Mouse (Mus musculus) MEL (cell line): ENCODE data around the gene Hoxa5. TPM values are rescaled to one million over a fixed set of nuclear protein-coding genes. Genes with fewer than 3 reads are reported as not detected.

Source experiments
- DNase-seq: peaks from one replicate; pipeline ENCODE4 v3.0.0; 2011; ENCODE audit warnings: low read depth, low spot score
- H3K27ac ChIP-seq: 2 replicates; pipeline ENCODE4 v1.5.1; 2012; ENCODE audit warnings: low read depth, mild to moderate bottlenecking, control low read depth, low read length, moderate library complexity; ENCODE audit not compliant: control insufficient read depth
- H3K27me3 ChIP-seq, 2 experiments: fragments of 150-350 bp in 1 of 2; sonication (generic) in 1 of 2; 2 replicates each; pipeline ENCODE4 v1.6.1; 2012; ENCODE audit warnings: low read length in 2 of 2, mild to moderate bottlenecking in 2 of 2, improper control_type of control experiment in 1 of 2, moderate library complexity in 1 of 2; ENCODE audit not compliant: insufficient read depth in 2 of 2, control insufficient read depth in 1 of 2
- H3K36me3 ChIP-seq, 2 experiments: 2 replicates each; pipeline ENCODE4 v1.6.1; 2012 to 2014; ENCODE audit warnings: low read length in 2 of 2, improper control_type of control experiment in 1 of 2, inconsistent platforms in 1 of 2, mild to moderate bottlenecking in 1 of 2; ENCODE audit not compliant: insufficient read depth in 2 of 2, control insufficient read depth in 1 of 2
- H3K4me1 ChIP-seq, 2 experiments: fragments of 150-350 bp in 1 of 2; sonication (generic) in 1 of 2; 2 replicates each; pipeline ENCODE4 v1.6.1; 2012; ENCODE audit warnings: low read length in 2 of 2, improper control_type of control experiment in 1 of 2, mild to moderate bottlenecking in 1 of 2; ENCODE audit not compliant: insufficient read depth in 2 of 2, control insufficient read depth in 1 of 2
- H3K4me3 ChIP-seq, 2 experiments: fragments of 150-350 bp in 1 of 2; sonication (generic) in 1 of 2; 2 replicates each; pipeline ENCODE4 v1.5.1; 2012; ENCODE audit warnings: low read depth in 2 of 2, low read length in 2 of 2, mild to moderate bottlenecking in 2 of 2, moderate library complexity in 2 of 2, control low read depth in 1 of 2, improper control_type of control experiment in 1 of 2; ENCODE audit not compliant: control insufficient read depth in 1 of 2, insufficient read depth in 1 of 2
- H3K79me2 ChIP-seq: 2 replicates; pipeline ENCODE4 v1.6.1; 2012; ENCODE audit warnings: mild to moderate bottlenecking, low read length, moderate library complexity; ENCODE audit not compliant: control insufficient read depth, poor library complexity, insufficient read depth
- H3K9ac ChIP-seq: 2 replicates; pipeline ENCODE4 v1.6.1; 2012; ENCODE audit warnings: low read depth, mild to moderate bottlenecking, control low read depth, low read length, moderate library complexity; ENCODE audit not compliant: control insufficient read depth, poor library complexity, severe bottlenecking
- H3K9me3 ChIP-seq: fragments of 150-350 bp; sonication (generic); replicated peaks from 2 replicates; pipeline ENCODE4 v1.6.1; 2012; ENCODE audit warnings: mild to moderate bottlenecking, low read length, improper control_type of control experiment, moderate library complexity; ENCODE audit not compliant: insufficient read depth
- BHLHE40 ChIP-seq: IDR thresholded peaks from 2 replicates; pipeline ENCODE4 v1.6.1; 2012; ENCODE audit warnings: low read depth, mild to moderate bottlenecking, inconsistent platforms, low read length, improper control_type of control experiment, borderline replicate concordance
- CHD2 ChIP-seq: IDR thresholded peaks from 2 replicates; pipeline ENCODE4 v1.6.1; 2011; ENCODE audit warnings: low read length, improper control_type of control experiment
- EP300 ChIP-seq, 2 experiments: IDR thresholded peaks; 2 replicates each; pipeline ENCODE4 v1.6.1; 2011; ENCODE audit warnings: improper control_type of control experiment in 2 of 2, low read length in 2 of 2, low read depth in 1 of 2, mild to moderate bottlenecking in 1 of 2
- GATA1 ChIP-seq: IDR thresholded peaks from 2 replicates; pipeline ENCODE4 v1.6.1; 2011; ENCODE audit warnings: low read depth, low read length, improper control_type of control experiment
- HCFC1 ChIP-seq: IDR thresholded peaks from 2 replicates; pipeline ENCODE4 v1.6.1; 2012; ENCODE audit warnings: low read depth, mild to moderate bottlenecking, inconsistent platforms, low read length, improper control_type of control experiment, moderate library complexity
- JUND ChIP-seq: IDR thresholded peaks from 2 replicates; pipeline ENCODE4 v1.6.1; 2011; ENCODE audit warnings: low read depth, mild to moderate bottlenecking, improper control_type of control experiment, low read length
- MEF2A ChIP-seq: IDR thresholded peaks from 2 replicates; pipeline ENCODE4 v1.6.1; 2014; ENCODE audit warnings: low read depth, mild to moderate bottlenecking, inconsistent platforms, low read length, improper control_type of control experiment; ENCODE audit not compliant: poor library complexity, insufficient replicate concordance, severe bottlenecking; ENCODE audit errors: extremely low read depth
- MXI1 ChIP-seq: IDR thresholded peaks from 2 replicates; pipeline ENCODE4 v1.6.1; 2011; ENCODE audit warnings: mild to moderate bottlenecking, low read depth, low read length, improper control_type of control experiment
- MYB ChIP-seq: IDR thresholded peaks from 2 replicates; pipeline ENCODE4 v1.6.1; 2011; ENCODE audit warnings: mild to moderate bottlenecking, low read depth, low read length, improper control_type of control experiment
- MYC ChIP-seq: IDR thresholded peaks from 2 replicates; pipeline ENCODE4 v1.6.1; 2011; ENCODE audit warnings: low read depth, mild to moderate bottlenecking, low read length, improper control_type of control experiment, moderate library complexity
- POLR2AphosphoS5 ChIP-seq: IDR thresholded peaks from 2 replicates; pipeline ENCODE4 v1.6.1; 2012; ENCODE audit warnings: low read depth, borderline replicate concordance, mild to moderate bottlenecking, inconsistent platforms, low read length, moderate library complexity, mixed read lengths
- RCOR1 ChIP-seq: IDR thresholded peaks from 2 replicates; pipeline ENCODE4 v1.6.1; 2012; ENCODE audit warnings: low read depth, mild to moderate bottlenecking, inconsistent platforms, low read length, improper control_type of control experiment
- SMC3 ChIP-seq: IDR thresholded peaks from 2 replicates; pipeline ENCODE4 v1.6.1; 2011; ENCODE audit warnings: low read depth, low read length, improper control_type of control experiment
- TAL1 ChIP-seq: IDR thresholded peaks from 2 replicates; pipeline ENCODE4 v1.6.1; 2012; ENCODE audit warnings: mild to moderate bottlenecking, inconsistent platforms, low read length, moderate library complexity, mixed read lengths
- TBP ChIP-seq: IDR thresholded peaks from 2 replicates; pipeline ENCODE4 v1.8.0; 2011; ENCODE audit warnings: low read depth, low read length, improper control_type of control experiment
- TCF12 ChIP-seq: IDR thresholded peaks from 2 replicates; pipeline ENCODE4 v1.6.1; 2014; ENCODE audit warnings: low read depth, mild to moderate bottlenecking, inconsistent platforms, low read length, improper control_type of control experiment, moderate library complexity
- USF1 ChIP-seq: IDR thresholded peaks from 2 replicates; pipeline ENCODE4 v1.6.1; 2014; ENCODE audit warnings: low read depth, mild to moderate bottlenecking, inconsistent platforms, low read length, improper control_type of control experiment, moderate library complexity
- ZKSCAN1 ChIP-seq: IDR thresholded peaks from 2 replicates; pipeline ENCODE4 v1.6.1; 2012; ENCODE audit warnings: low read depth, mild to moderate bottlenecking, inconsistent platforms, low read length, improper control_type of control experiment, moderate library complexity
- ZMIZ1 ChIP-seq: IDR thresholded peaks from 2 replicates; pipeline ENCODE4 v1.6.1; 2012; ENCODE audit warnings: low read depth, mild to moderate bottlenecking, inconsistent platforms, low read length, improper control_type of control experiment, moderate library complexity
- ZNF384 ChIP-seq: IDR thresholded peaks from 2 replicates; pipeline ENCODE4 v1.6.1; 2012; ENCODE audit warnings: low read depth, mild to moderate bottlenecking, inconsistent platforms, low read length, improper control_type of control experiment
- polyA plus RNA-seq, 2 experiments: library from polyadenylated mRNA; stranded (reverse) in 1 of 2; unstranded in 1 of 2; fragments of >175 nt in 1 of 2; fragments of >200 nt in 1 of 2; gene quantifications; 2 replicates each; pipeline versions ENCODE4 v1.2.1 to v1.2.4; 2012; ENCODE audit warnings: low replicate concordance in 2 of 2, low read depth in 1 of 2; ENCODE audit not compliant: insufficient read length in 2 of 2, insufficient read depth in 1 of 2, missing spikeins in 1 of 2
- total RNA-seq: library from RNA; depleted of rRNA; stranded (reverse); fragments of 300-350 nt; gene quantifications from 2 replicates; pipeline ENCODE4 v1.2.3, GENCODE M21; 2012

Gene Hoxa5
- total and polyA plus RNA-seq, 3 experiments, result not detected

- no peak for TF ChIP-seq EP300 (IDR thresholded peaks at IDR 0.05; ENCODE audit: low read depth in 1 of 2, low read length in 2 of 2)
- no peak for TF ChIP-seq MXI1
- TF ChIP-seq MYC, result no peak
- TF ChIP-seq CHD2, result no peak
- no peak for TF ChIP-seq USF1
- no peak for TF ChIP-seq BHLHE40
- no peak for TF ChIP-seq JUND
- no peak for TF ChIP-seq GATA1
- TF ChIP-seq SMC3, result no peak
- no peak for TF ChIP-seq ZMIZ1
- Histone ChIP-seq H3K9me3 (no peaks in the 10 kb centered on the region), H3K4me1 (no peaks in the 10 kb centered on the region), H3K27me3 (no peaks in the 10 kb centered on the region), H3K27ac (no peak overlapping the region), H3K9ac (no peak overlapping the region), H3K79me2 (no peaks in the 10 kb centered on the region), H3K4me3 (no peak overlapping the region), H3K36me3 (no peaks in the 10 kb centered on the region)
- no peak for DNase-seq
These were observed 834 bp upstream of the Hoxa5 start for GRCm38 (mm10) chr6:52205221-52205620.

DNA sequence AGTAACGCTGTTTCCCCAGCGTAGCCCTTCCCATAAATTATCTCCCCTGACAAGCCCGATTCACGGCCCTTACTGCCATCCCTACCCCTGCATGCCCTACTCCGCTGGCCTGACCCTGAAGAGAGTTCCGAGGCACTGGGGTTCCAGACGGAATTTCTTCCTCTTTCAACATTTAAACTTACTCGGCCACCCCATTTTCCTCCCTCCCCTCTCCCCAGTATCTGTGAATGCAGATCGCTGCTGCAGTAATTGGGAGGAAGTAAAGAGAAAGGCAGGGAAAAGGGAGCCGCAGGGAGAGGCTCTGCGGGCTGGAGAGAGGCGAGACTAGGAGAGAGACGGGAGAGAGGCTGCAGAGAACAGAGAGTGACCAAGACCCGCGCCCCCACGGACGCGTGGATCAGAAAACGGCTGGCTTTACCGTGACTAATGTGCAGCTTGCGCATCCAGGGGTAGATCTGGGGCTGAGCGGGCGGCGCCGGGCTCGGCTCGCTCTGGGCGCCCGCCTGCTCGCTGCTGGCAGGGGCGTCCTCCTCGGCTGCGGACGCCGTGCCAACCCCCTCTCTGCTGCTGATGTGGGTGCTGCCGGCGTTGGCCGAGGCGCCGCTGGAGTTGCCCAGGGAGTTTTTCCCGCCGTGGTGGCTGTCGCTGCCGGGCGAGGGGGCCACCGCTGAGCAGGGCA, 877 bp downstream of the Hoxa5 start:
- TF ChIP-seq USF1 (no peak), HCFC1 (no peak), MEF2A (no peak), EP300 (IDR thresholded peaks at IDR 0.05; ENCODE audit: low read depth in 1 of 2, low read length in 2 of 2) (no peak), TBP (no peak), RCOR1 (no peak), ZKSCAN1 (no peak), TCF12 (no peak), SMC3 (no peak), ZNF384 (no peak), MYB (no peak), ZMIZ1 (no peak), TAL1 (no peak), POLR2AphosphoS5 (no peak)
- H3K9ac ChIP-seq, result no peak overlapping the region

More for the DNA sequence above, 877 bp downstream of the Hoxa5 start:
- no peak for DNase-seq
- H3K9me3 ChIP-seq, result no peaks in the 10 kb centered on the region
- no peaks in the 10 kb centered on the region for H3K27me3 ChIP-seq
- H3K27ac ChIP-seq, result no peak overlapping the region
- no peaks in the 10 kb centered on the region; the same call in 1 of the 2 replicates for H3K79me2 ChIP-seq
- H3K36me3 ChIP-seq, result no peaks in the 10 kb centered on the region
- H3K4me3 ChIP-seq, result no peak overlapping the region
- H3K4me1 ChIP-seq, result no peaks in the 10 kb centered on the region
